Mouse (Mus musculus) right cerebral cortex, adult 18-20 months (tissue): Measurements from ENCODE around the gene Gm29427.
"Not testable (repeated sequence)": the region's sequence is repeated elsewhere in the genome, so short reads cannot be mapped to it uniquely, and the experiment has no call there.

Experiments used
- DNase-seq: peaks from one replicate; pipeline ENCODE4 v3.0.0; 2022; ENCODE audit warnings: mixed read lengths

Gene Gm29427

GRCm38 (mm10) chr1:130731741-130732337 is 16.2 kb upstream of the Gm29427 start, which contains the start of gene AA986860:
TSS of gene AA986860 (plus strand) at chr1:130731976.
- DNase-seq = no peak

GRCm38 (mm10) chr1:130729153-130729552 is 13.6 kb upstream of the Gm29427 start, which contains the start of gene Pfkfb2:
TSS of gene Pfkfb2 (minus strand) at chr1:130729253.
- no peak for DNase-seq

GRCm38 (mm10) chr1:130728708-130729107 is 13.1 kb upstream of the Gm29427 start:
- peak; percentile 21 for DNase-seq

GRCm38 (mm10) chr1:130728070-130728469 is 12.5 kb upstream of the Gm29427 start:
- no peak for DNase-seq

GRCm38 (mm10) chr1:130726396-130726795 is 10.8 kb upstream of the Gm29427 start:
- peak; percentile 13 for DNase-seq

- no peak for DNase-seq
Observed at GRCm38 (mm10) chr1:130724206-130724605, 8.6 kb upstream of the Gm29427 start.

GRCm38 (mm10) chr1:130717291-130717871 is 1.8 kb upstream of the Gm29427 start, which contains the start of gene Yod1:
TSS of gene Yod1 (plus strand) at chr1:130717327.
- peak; percentile 90 for DNase-seq

- peak; percentile 39 for DNase-seq
Observed at GRCm38 (mm10) chr1:130716513-130717290, 1.1 kb upstream of the Gm29427 start.

- DNase-seq = no peak
Observed at GRCm38 (mm10) chr1:130716218-130716512, 566 bp upstream of the Gm29427 start.

- no peak for DNase-seq
Observed at GRCm38 (mm10) chr1:130714046-130714445, 1.6 kb downstream of the Gm29427 start.

- DNase-seq = no peak
Observed at GRCm38 (mm10) chr1:130710283-130711080, 5.1 kb downstream of the Gm29427 start.

GRCm38 (mm10) chr1:130703613-130704012 is 12.0 kb downstream of the Gm29427 start:
- DNase-seq = no peak

- DNase-seq = no peak
Observed at GRCm38 (mm10) chr1:130701976-130702375, 13.6 kb downstream of the Gm29427 start.

GRCm38 (mm10) chr1:130699937-130700633 is 15.5 kb downstream of the Gm29427 start:
- peak; percentile 17 for DNase-seq

GRCm38 (mm10) chr1:130698601-130699000 is 17.0 kb downstream of the Gm29427 start:
- DNase-seq = no peak

- DNase-seq = no peak
Observed at GRCm38 (mm10) chr1:130683905-130684304, 31.7 kb downstream of the Gm29427 start.

GRCm38 (mm10) chr1:130681656-130682413 is 33.8 kb downstream of the Gm29427 start:
- no peak for DNase-seq

GRCm38 (mm10) chr1:130681075-130681474 is 34.5 kb downstream of the Gm29427 start:
- no peak for DNase-seq

- no peak for DNase-seq
Observed at GRCm38 (mm10) chr1:130678551-130678950, 37.0 kb downstream of the Gm29427 start.

GRCm38 (mm10) chr1:130663576-130663975 is 52.0 kb downstream of the Gm29427 start:
- not testable (repeated sequence) for DNase-seq

GRCm38 (mm10) chr1:130661454-130661853 is 54.1 kb downstream of the Gm29427 start, which contains the start of gene C4bp:
TSS of gene C4bp (minus strand) at chr1:130661632.
- no peak for DNase-seq

- not testable (repeated sequence) for DNase-seq
Observed at GRCm38 (mm10) chr1:130659641-130660040, 56.0 kb downstream of the Gm29427 start.
